ENCODE assay signal across 8 mouse cellular contexts in genomic region chr7:116246696-116247376, GRCm38 (mm10).
DNase-seq lines count a peak whose midpoint lies in the region; ATAC-seq lines count a peak whose summit lies in the region.

No protein-coding gene starts in this region.

- 41% methylated on average over 15 of the region's 15 CpGs for WGBS in forebrain, embryonic 11.5 days
- 22% methylated on average over 15 of the region's 15 CpGs for whole genome bisulfite sequencing in limb, embryonic 15.5 days

- no peak overlapping the region for H3K27ac ChIP-seq in forebrain, embryonic 11.5 days (ENCODE audit: low read depth, low read length)
- no peak overlapping the region for H3K27ac ChIP-seq in limb, embryonic 15.5 days

- H3K4me3 ChIP-seq in forebrain, embryonic 11.5 days (ENCODE audit: low read depth, low read length): no peak overlapping the region
- peak overlapping the region; percentile 12 for H3K4me3 ChIP-seq in limb, embryonic 15.5 days

- no peaks in the 10 kb centered on the region for H3K9me3 ChIP-seq in forebrain, embryonic 11.5 days (ENCODE audit: control insufficient read depth, low read length)
- H3K9me3 ChIP-seq in limb, embryonic 15.5 days: no peaks in the 10 kb centered on the region

- H3K36me3 ChIP-seq in forebrain, embryonic 11.5 days (ENCODE audit: control insufficient read depth, insufficient read depth, low read length): no peaks in the 10 kb centered on the region
- no peaks in the 10 kb centered on the region for H3K36me3 ChIP-seq in limb, embryonic 15.5 days

- peak; percentile 20 to 39 for DNase-seq in cerebellum, postnatal 10 days
- DNase-seq in cerebellum, postnatal 14 days: no peak
- peak; percentile 11 for DNase-seq in 416B (ENCODE audit: low read depth)
- DNase-seq in forebrain, embryonic 11.5 days (ENCODE audit: low spot score): no peak
- DNase-seq in urinary bladder, postnatal 4 days (ENCODE audit: low spot score in 2 of 2): no peak
- DNase-seq in ovary, postnatal 10 days (ENCODE audit: low spot score): no peak
- no peak for DNase-seq in kidney, postnatal 4 days

- H3K4me2 ChIP-seq in forebrain, embryonic 11.5 days (ENCODE audit: low read depth, low read length, severe bottlenecking): 0 out of 2 replicates have a peak overlapping the region, but pooled peaks have one; percentile 5
- peak overlapping the region; percentile 46 for H3K4me2 ChIP-seq in limb, embryonic 15.5 days

- H3K27me3 ChIP-seq in forebrain, embryonic 11.5 days (ENCODE audit: control insufficient read depth, insufficient read depth, low read length): no peaks in the 10 kb centered on the region
- no peaks in the 10 kb centered on the region for H3K27me3 ChIP-seq in limb, embryonic 15.5 days

- 0 out of 2 replicates have a peak, but pooled peaks have one; percentile 40 for ATAC-seq in forebrain, embryonic 11.5 days (replicated peaks; ENCODE audit: low FRiP score)
- ATAC-seq in limb, embryonic 15.5 days (ENCODE audit: insufficient number of reproducible peaks, low FRiP score, low TSS enrichment, low read depth): no peak

- H3K4me1 ChIP-seq in forebrain, embryonic 11.5 days (replicated peaks; ENCODE audit: control insufficient read depth, insufficient read depth, low read length): peaks cover 6% of the 10 kb centered on the region
- H3K4me1 ChIP-seq in limb, embryonic 15.5 days: peaks cover 16% of the 10 kb centered on the region

- H3K9ac ChIP-seq in forebrain, embryonic 11.5 days (ENCODE audit: low read length): no peak overlapping the region
- H3K9ac ChIP-seq in limb, embryonic 15.5 days: no peak overlapping the region

Comparison
In these comparisons a context has a peak if more than half of its experiments do, and no peak if none do; other contexts are left out.
1. DNase-seq: peak in cerebellum, postnatal 10 days (2 of 2) and 416B (single experiment); none in cerebellum, postnatal 14 days (0 of 2), forebrain, embryonic 11.5 days (single experiment), urinary bladder, postnatal 4 days (0 of 2), ovary, postnatal 10 days (single experiment) and kidney, postnatal 4 days (0 of 2).